Mouse (Mus musculus): Measurements from ENCODE around the gene Gm12216. TPM values are rescaled to one million over a fixed set of nuclear protein-coding genes. Genes with fewer than 3 reads are reported as not detected.

The Gm12216 gene
- total and polyA plus RNA-seq, 3 experiments = not detected

DNA sequence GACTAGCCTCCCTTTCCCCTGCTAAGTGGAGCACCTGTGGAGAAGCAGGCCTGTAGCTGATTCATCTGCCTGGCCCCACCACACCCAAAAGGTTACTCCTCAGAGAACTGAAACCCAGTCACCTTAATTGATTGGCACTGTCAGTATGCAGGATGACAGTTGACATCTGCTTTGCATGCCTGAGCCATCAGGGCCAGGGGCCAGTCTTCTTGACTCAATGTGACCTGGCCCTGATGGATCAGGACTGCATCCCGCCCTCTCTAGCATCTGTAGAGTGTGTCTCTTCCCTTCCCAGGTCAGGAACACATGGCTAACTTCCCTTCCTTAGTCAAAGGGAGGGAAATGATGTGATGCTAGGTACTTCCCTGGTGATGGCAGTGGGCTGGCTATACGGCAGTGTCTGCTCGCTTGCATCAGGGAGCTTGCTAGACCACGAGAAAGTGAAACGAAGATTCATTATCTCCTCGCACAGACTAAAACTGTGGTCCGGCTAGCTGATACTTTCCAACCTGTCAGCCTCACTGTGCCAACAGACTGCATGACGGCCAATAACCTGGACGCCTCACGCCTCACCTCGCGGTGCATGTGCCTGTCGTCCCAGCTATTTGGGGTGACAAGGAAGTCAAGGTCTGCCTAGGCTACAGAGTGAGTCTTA is 38.4 kb downstream of the Gm12216 start:
- DNase-seq (ENCODE audit: low read depth, low spot score) = peak; percentile 21
- Histone ChIP-seq H3K79me2 (ENCODE audit: control insufficient read depth, insufficient read depth, low read length, poor library complexity) (no peaks in the 10 kb centered on the region), H3K27me3 (ENCODE audit: control insufficient read depth in 1 of 2, insufficient read depth in 2 of 2, low read length in 2 of 2) (no peaks in the 10 kb centered on the region; a peak in 2 of 4 replicates), H3K4me1 (ENCODE audit: control insufficient read depth in 1 of 2, insufficient read depth in 2 of 2, low read length in 2 of 2) (peaks cover 0 to 7% of the 10 kb centered on the region in 2 experiments; a peak in 2 of 4 replicates), H3K27ac (ENCODE audit: control insufficient read depth, low read depth, low read length) (no peak overlapping the region), H3K9ac (ENCODE audit: control insufficient read depth, low read depth, low read length, poor library complexity, severe bottlenecking) (no peak overlapping the region), H3K36me3 (ENCODE audit: control insufficient read depth in 1 of 2, insufficient read depth in 2 of 2, low read length in 2 of 2) (peaks cover 0 to 1% of the 10 kb centered on the region in 2 experiments; a peak in 2 of 4 replicates), H3K4me3 (ENCODE audit: control insufficient read depth in 1 of 2, insufficient read depth in 1 of 2, low read depth in 2 of 2, low read length in 2 of 2) (peak overlapping the region in 1 of 2 experiments; percentile 41; a peak in 2 of 4 replicates), H3K9me3 (replicated peaks; ENCODE audit: insufficient read depth, low read length) (no peaks in the 10 kb centered on the region)
- TF ChIP-seq MYB (IDR thresholded peaks at IDR 0.05; ENCODE audit: low read depth, low read length) (no peak), KAT2A (conservative IDR thresholded peaks at IDR 0.05; ENCODE audit: low read depth, low read length) (no peak), BHLHE40 (IDR thresholded peaks at IDR 0.05; ENCODE audit: borderline replicate concordance, low read depth, low read length) (no peak), MEF2A (IDR thresholded peaks at IDR 0.05; ENCODE audit: extremely low read depth, insufficient replicate concordance, low read depth, low read length, poor library complexity, severe bottlenecking) (no peak), POLR2AphosphoS2 (IDR thresholded peaks at IDR 0.05; ENCODE audit: low read length) (no peak), ELF1 (IDR thresholded peaks at IDR 0.05; ENCODE audit: low read depth, low read length) (no peak), SMC3 (IDR thresholded peaks at IDR 0.05; ENCODE audit: low read depth, low read length) (no peak)

- Histone ChIP-seq H3K79me2 (ENCODE audit: control insufficient read depth, insufficient read depth, low read length, poor library complexity) (no peaks in the 10 kb centered on the region), H3K4me3 (ENCODE audit: control insufficient read depth in 1 of 2, insufficient read depth in 1 of 2, low read depth in 2 of 2, low read length in 2 of 2) (no peak overlapping the region), H3K9me3 (replicated peaks; ENCODE audit: insufficient read depth, low read length) (no peaks in the 10 kb centered on the region), H3K4me1 (ENCODE audit: control insufficient read depth in 1 of 2, insufficient read depth in 2 of 2, low read length in 2 of 2) (peaks cover 0 to 4% of the 10 kb centered on the region in 2 experiments; a peak in 1 of 4 replicates), H3K36me3 (ENCODE audit: control insufficient read depth in 1 of 2, insufficient read depth in 2 of 2, low read length in 2 of 2) (no peaks in the 10 kb centered on the region), H3K27ac (ENCODE audit: control insufficient read depth, low read depth, low read length) (no peak overlapping the region), H3K9ac (ENCODE audit: control insufficient read depth, low read depth, low read length, poor library complexity, severe bottlenecking) (no peak overlapping the region), H3K27me3 (ENCODE audit: control insufficient read depth in 1 of 2, insufficient read depth in 2 of 2, low read length in 2 of 2) (no peaks in the 10 kb centered on the region; a peak in 1 of 4 replicates)
- TF ChIP-seq MXI1 (IDR thresholded peaks at IDR 0.05; ENCODE audit: low read depth, low read length) = no peak
- no peak for TF ChIP-seq TCF12 (IDR thresholded peaks at IDR 0.05; ENCODE audit: low read depth, low read length)
- TF ChIP-seq TBP (IDR thresholded peaks at IDR 0.05; ENCODE audit: low read depth, low read length) = no peak
- no peak for TF ChIP-seq USF2 (IDR thresholded peaks at IDR 0.05; ENCODE audit: borderline replicate concordance in 1 of 2, insufficient read depth in 1 of 2, low read depth in 1 of 2, low read length in 2 of 2)
- TF ChIP-seq GATA1 (IDR thresholded peaks at IDR 0.05; ENCODE audit: low read depth, low read length) = no peak
- no peak for TF ChIP-seq MYB (IDR thresholded peaks at IDR 0.05; ENCODE audit: low read depth, low read length)
- no peak for TF ChIP-seq RAD21 (IDR thresholded peaks at IDR 0.05; ENCODE audit: low read depth, low read length)
- TF ChIP-seq BHLHE40 (IDR thresholded peaks at IDR 0.05; ENCODE audit: borderline replicate concordance, low read depth, low read length) = no peak
- no peak for TF ChIP-seq POLR2A (IDR thresholded peaks at IDR 0.05; ENCODE audit: control insufficient read depth in 1 of 2, insufficient read depth in 1 of 2, low read depth in 1 of 2, low read length in 2 of 2, poor library complexity in 1 of 2)
- TF ChIP-seq ZKSCAN1 (IDR thresholded peaks at IDR 0.05; ENCODE audit: low read depth, low read length) = no peak
- no peak for TF ChIP-seq SMC3 (IDR thresholded peaks at IDR 0.05; ENCODE audit: low read depth, low read length)
- no peak for TF ChIP-seq POLR2AphosphoS2 (IDR thresholded peaks at IDR 0.05; ENCODE audit: low read length)
- DNase-seq (ENCODE audit: low read depth, low spot score) = no peak
Measured at GRCm38 (mm10) chr11:53819511-53819910, 39.5 kb downstream of the Gm12216 start.
